Mouse (Mus musculus) olfactory bulb, adult 2 months (tissue): ENCODE data around the gene Mri1.

ENCODE experiments used
- CTCF ChIP-seq: fragments of 200-500 bp; IDR thresholded peaks from 2 replicates; pipeline ENCODE4 v1.5.1; 2012; ENCODE audit warnings: low read depth, mild to moderate bottlenecking, low read length, moderate library complexity; ENCODE audit not compliant: insufficient read depth
- POLR2A ChIP-seq: fragments of 200-500 bp; IDR thresholded peaks from 2 replicates; pipeline ENCODE4 v1.6.1; 2012; ENCODE audit warnings: mild to moderate bottlenecking, low read depth, low read length, moderate library complexity; ENCODE audit not compliant: insufficient read depth

GRCm38 (mm10) chr8:84218143-84218542 is 39.0 kb downstream of the Mri1 start:
- no peak for TF ChIP-seq POLR2A
- no peak for TF ChIP-seq CTCF
